16 mouse cellular contexts compared by ENCODE assay signal in genomic region chr11:113538406-113538917, GRCm38 (mm10).
DNase-seq lines count a peak whose midpoint lies in the region; ATAC-seq and TF ChIP-seq lines count a peak whose summit lies in the region.
"Had no signal": no experiment of that assay in that cellular context is flagged by ENCODE, and none has a peak within 500 bp of the region (broad histone marks: within the 10 kb centered on the region; RNA-seq: fewer than 3 reads in every experiment).

No protein-coding gene starts in this region.

- DNase-seq in forebrain, embryonic 10.5 days (ENCODE audit: extremely low spot score, low spot score): no peak
- DNase-seq in neural tube, embryonic 10.5 days (ENCODE audit: extremely low spot score, low spot score): no peak
- DNase-seq in gastrocnemius, postnatal 4 days (ENCODE audit: low spot score in 2 of 2): no peak
- no peak for DNase-seq in thymus, adult 2 months
- DNase-seq: cerebellum, adult 11-12 months; heart, postnatal 4 days; kidney, adult 11 months; kidney, postnatal 25 days; lung, embryonic 14.5 days; retina, postnatal 1 day had no signal

- no peak for TF ChIP-seq POLR2A in thymus, adult 2 months (IDR thresholded peaks at IDR 0.05; ENCODE audit: control insufficient read depth, extremely low read depth, insufficient read depth, low read length, poor library complexity)

- H3K4me2 ChIP-seq in forebrain, embryonic 12.5 days: no peak overlapping the region
- no peak overlapping the region for H3K4me2 ChIP-seq in neural tube, embryonic 12.5 days (replicated peaks)
- no peak overlapping the region for H3K4me2 ChIP-seq in forebrain, embryonic 15.5 days (replicated peaks)
- H3K4me2 ChIP-seq: embryonic facial prominence, embryonic 15.5 days; heart, embryonic 13.5 days; lung, embryonic 14.5 days had no signal

- no peak for ATAC-seq in forebrain, embryonic 12.5 days (ENCODE audit: low FRiP score)
- no peak for ATAC-seq in neural tube, embryonic 12.5 days (ENCODE audit: low FRiP score, low read depth)
- ATAC-seq in forebrain, embryonic 15.5 days (replicated peaks): no peak
- peak; percentile 13; the same call in 1 of the 2 replicates for ATAC-seq in megakaryocyte progenitor cell, adult 5-6 weeks (replicated peaks; ENCODE audit: poor library complexity)

- H3K9ac ChIP-seq in forebrain, embryonic 12.5 days: no peak overlapping the region
- no peak overlapping the region for H3K9ac ChIP-seq in neural tube, embryonic 12.5 days
- H3K9ac ChIP-seq in forebrain, embryonic 15.5 days (replicated peaks): no peak overlapping the region
- H3K9ac ChIP-seq: embryonic facial prominence, embryonic 15.5 days; heart, embryonic 13.5 days; lung, embryonic 14.5 days had no signal

- H3K27me3 ChIP-seq in forebrain, embryonic 12.5 days: no peaks in the 10 kb centered on the region
- no peaks in the 10 kb centered on the region for H3K27me3 ChIP-seq in forebrain, embryonic 10.5 days (ENCODE audit: poor library complexity, severe bottlenecking)
- no peaks in the 10 kb centered on the region for H3K27me3 ChIP-seq in neural tube, embryonic 12.5 days (replicated peaks)
- no peaks in the 10 kb centered on the region for H3K27me3 ChIP-seq in forebrain, embryonic 15.5 days
- no peaks in the 10 kb centered on the region for H3K27me3 ChIP-seq in thymus, adult 2 months (ENCODE audit: control insufficient read depth, insufficient read depth, low read length)
- H3K27me3 ChIP-seq: embryonic facial prominence, embryonic 15.5 days had no signal

- H3K4me1 ChIP-seq in forebrain, embryonic 12.5 days: peaks cover 5% of the 10 kb centered on the region
- peaks cover 9% of the 10 kb centered on the region; the same call in 1 of the 2 replicates for H3K4me1 ChIP-seq in forebrain, embryonic 10.5 days
- peaks cover 12% of the 10 kb centered on the region; the same call in 1 of the 2 replicates for H3K4me1 ChIP-seq in neural tube, embryonic 12.5 days
- H3K4me1 ChIP-seq in forebrain, embryonic 15.5 days: peaks cover 26% of the 10 kb centered on the region
- H3K4me1 ChIP-seq in thymus, adult 2 months (replicated peaks; ENCODE audit: control insufficient read depth, insufficient read depth, low read length): peaks cover 17% of the 10 kb centered on the region

- no peak overlapping the region for H3K4me3 ChIP-seq in forebrain, embryonic 12.5 days (replicated peaks)
- H3K4me3 ChIP-seq in forebrain, embryonic 10.5 days: no peak overlapping the region
- no peak overlapping the region for H3K4me3 ChIP-seq in neural tube, embryonic 12.5 days
- H3K4me3 ChIP-seq in forebrain, embryonic 15.5 days: no peak overlapping the region
- no peak overlapping the region for H3K4me3 ChIP-seq in thymus, adult 2 months (ENCODE audit: control insufficient read depth, insufficient read depth, low read length)
- H3K4me3 ChIP-seq: embryonic facial prominence, embryonic 15.5 days; heart, embryonic 13.5 days had no signal

- no peak for TF ChIP-seq CTCF in thymus, adult 2 months (IDR thresholded peaks at IDR 0.05; ENCODE audit: borderline replicate concordance, control insufficient read depth, extremely low read depth, insufficient read depth, low read length, poor library complexity)

- no peaks in the 10 kb centered on the region; the same call in 1 of the 2 replicates for H3K9me3 ChIP-seq in forebrain, embryonic 12.5 days
- H3K9me3 ChIP-seq in forebrain, embryonic 10.5 days: peaks cover 6% of the 10 kb centered on the region; the same call in 1 of the 2 replicates
- no peaks in the 10 kb centered on the region for H3K9me3 ChIP-seq in neural tube, embryonic 12.5 days
- H3K9me3 ChIP-seq in forebrain, embryonic 15.5 days: no peaks in the 10 kb centered on the region
- H3K9me3 ChIP-seq: embryonic facial prominence, embryonic 15.5 days; heart, embryonic 13.5 days had no signal

- WGBS in forebrain, embryonic 12.5 days: 94% methylated on average over 4 of the region's 4 CpGs
- WGBS in forebrain, embryonic 10.5 days: 92% methylated on average over 4 of the region's 4 CpGs
- WGBS in neural tube, embryonic 12.5 days: 89% methylated on average over 4 of the region's 4 CpGs
- 92% methylated on average over 4 of the region's 4 CpGs for WGBS in forebrain, embryonic 15.5 days
- 99% methylated on average over 4 of the region's 4 CpGs for WGBS in thymus, adult 2 months

- H3K27ac ChIP-seq in forebrain, embryonic 12.5 days: peak overlapping the region; percentile 84
- H3K27ac ChIP-seq in forebrain, embryonic 10.5 days: no peak overlapping the region
- H3K27ac ChIP-seq in neural tube, embryonic 12.5 days: peak overlapping the region; percentile 53; the same call in 1 of the 2 replicates
- peak overlapping the region; percentile 93 for H3K27ac ChIP-seq in forebrain, embryonic 15.5 days (replicated peaks)
- H3K27ac ChIP-seq in thymus, adult 2 months (ENCODE audit: control insufficient read depth, insufficient read depth, low read length): no peak overlapping the region
- H3K27ac ChIP-seq: embryonic facial prominence, embryonic 15.5 days; heart, embryonic 13.5 days had no signal

- no peaks in the 10 kb centered on the region for H3K36me3 ChIP-seq in forebrain, embryonic 12.5 days (replicated peaks)
- peaks cover 6% of the 10 kb centered on the region; the same call in 1 of the 2 replicates for H3K36me3 ChIP-seq in forebrain, embryonic 10.5 days (replicated peaks)
- H3K36me3 ChIP-seq in neural tube, embryonic 12.5 days: no peaks in the 10 kb centered on the region
- H3K36me3 ChIP-seq in forebrain, embryonic 15.5 days: no peaks in the 10 kb centered on the region
- no peaks in the 10 kb centered on the region for H3K36me3 ChIP-seq in thymus, adult 2 months (ENCODE audit: control insufficient read depth, insufficient read depth, low read length)
- H3K36me3 ChIP-seq: embryonic facial prominence, embryonic 15.5 days had no signal

Comparison
In these comparisons a context has a peak if more than half of its experiments do, and no peak if none do; other contexts are left out.
1. H3K27ac ChIP-seq: peak in forebrain, embryonic 12.5 days (single experiment), neural tube, embryonic 12.5 days (single experiment) and forebrain, embryonic 15.5 days (single experiment); none in forebrain, embryonic 10.5 days (single experiment) and thymus, adult 2 months (single experiment).